Mouse (Mus musculus) retina, postnatal 7 days (tissue): ENCODE measurements around the gene Sdha.

Source experiments
- DNase-seq: peaks from one replicate; pipeline ENCODE4 v3.0.0-alpha.2; 2012; ENCODE audit warnings: low read depth, low spot score

The Sdha gene

GRCm38 (mm10) chr13:74302050-74303037 lies 47.7 kb downstream of the Sdha start:
- DNase-seq, result no peak

GRCm38 (mm10) chr13:74301607-74301984 lies 48.5 kb downstream of the Sdha start:
- DNase-seq, result no peak

GRCm38 (mm10) chr13:74300925-74301606 lies 49.0 kb downstream of the Sdha start:
- DNase-seq, result peak; percentile 54

GRCm38 (mm10) chr13:74296376-74296775 lies 53.7 kb downstream of the Sdha start:
- DNase-seq, result no peak

- no peak for DNase-seq
These were observed 57.9 kb downstream of the Sdha start, which contains the start of gene Ahrr for GRCm38 (mm10) chr13:74292167-74292566. Ahrr (minus strand) TSS chr13:74292331.

- DNase-seq, result no peak
These were observed 60.4 kb downstream of the Sdha start for GRCm38 (mm10) chr13:74289646-74290045.

GRCm38 (mm10) chr13:74282299-74282698 lies 67.8 kb downstream of the Sdha start:
- no peak for DNase-seq

- no peak for DNase-seq
These were observed 74.4 kb downstream of the Sdha start for GRCm38 (mm10) chr13:74275726-74276125.
